Mouse (Mus musculus): ENCODE measurements at regions not wholly inside any gene's neighbourhood (a gene's known extent, or its start where the extent isn't known, plus 50 kb on each side); places are given as distances from the start of the nearest gene placed in this dataset.

DNA sequence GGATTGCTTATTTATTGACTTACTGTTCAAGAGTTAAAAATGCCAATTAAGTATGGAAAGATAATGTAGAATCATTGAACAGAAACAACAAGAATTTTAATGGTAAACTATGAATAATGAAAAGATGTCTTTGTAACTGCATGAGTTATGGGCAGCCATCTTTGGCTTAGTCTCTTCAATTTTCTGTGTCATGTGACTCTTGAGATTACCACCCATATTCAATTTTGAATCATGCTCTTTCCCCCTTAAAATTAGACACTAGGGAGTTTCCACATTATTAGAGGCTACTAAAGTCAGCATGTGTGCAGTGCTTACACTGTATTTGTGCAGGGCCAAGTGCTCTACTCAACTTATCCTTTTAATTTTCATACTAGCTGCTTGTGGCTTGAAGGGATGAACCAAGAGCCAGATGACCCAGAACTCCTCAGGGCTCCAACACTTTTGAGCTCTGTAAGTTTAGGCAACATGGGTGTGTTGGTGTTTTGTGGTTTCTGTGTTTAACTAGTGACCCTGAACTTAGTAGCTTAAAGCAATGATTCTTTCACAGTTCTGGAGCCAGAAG is 854.0 kb upstream of the Lrrc6 start:
- no peak overlapping the region for H3K9ac ChIP-seq (ENCODE audit: low read depth, low read length)
- no peak overlapping the region for H3K27ac ChIP-seq (ENCODE audit: low read length)
- no peaks in the 10 kb centered on the region for H3K36me3 ChIP-seq (ENCODE audit: control insufficient read depth, insufficient read depth)
- H3K4me3 ChIP-seq (ENCODE audit: low read depth, low read length) = no peak overlapping the region
- ATAC-seq (ENCODE audit: low read depth) = no peak
- no peaks in the 10 kb centered on the region for H3K4me1 ChIP-seq (ENCODE audit: control insufficient read depth, low read depth, low read length)
- no peaks in the 10 kb centered on the region for H3K9me3 ChIP-seq (replicated peaks; ENCODE audit: control insufficient read depth, low read length)
- no peaks in the 10 kb centered on the region for H3K27me3 ChIP-seq (ENCODE audit: control insufficient read depth, insufficient read depth, low read depth, low read length)
- no peak overlapping the region for H3K4me2 ChIP-seq (ENCODE audit: low read depth, low read length)

GRCm38 (mm10) chr15:67349501-67349900 is 848.8 kb upstream of the Lrrc6 start:
- no peak for ATAC-seq (ENCODE audit: low read depth)
- Histone ChIP-seq H3K27ac (ENCODE audit: low read length) (no peak overlapping the region), H3K9ac (ENCODE audit: low read depth, low read length) (no peak overlapping the region), H3K9me3 (replicated peaks; ENCODE audit: control insufficient read depth, low read length) (no peaks in the 10 kb centered on the region), H3K4me2 (ENCODE audit: low read depth, low read length) (no peak overlapping the region), H3K27me3 (ENCODE audit: control insufficient read depth, insufficient read depth, low read depth, low read length) (no peaks in the 10 kb centered on the region), H3K4me3 (ENCODE audit: low read depth, low read length) (no peak overlapping the region), H3K36me3 (ENCODE audit: control insufficient read depth, insufficient read depth) (no peaks in the 10 kb centered on the region), H3K4me1 (ENCODE audit: control insufficient read depth, low read depth, low read length) (no peaks in the 10 kb centered on the region)
- 52% methylated on average over 4 of the region's 4 CpGs for WGBS (ENCODE audit: insufficient replicate concordance)

DNA sequence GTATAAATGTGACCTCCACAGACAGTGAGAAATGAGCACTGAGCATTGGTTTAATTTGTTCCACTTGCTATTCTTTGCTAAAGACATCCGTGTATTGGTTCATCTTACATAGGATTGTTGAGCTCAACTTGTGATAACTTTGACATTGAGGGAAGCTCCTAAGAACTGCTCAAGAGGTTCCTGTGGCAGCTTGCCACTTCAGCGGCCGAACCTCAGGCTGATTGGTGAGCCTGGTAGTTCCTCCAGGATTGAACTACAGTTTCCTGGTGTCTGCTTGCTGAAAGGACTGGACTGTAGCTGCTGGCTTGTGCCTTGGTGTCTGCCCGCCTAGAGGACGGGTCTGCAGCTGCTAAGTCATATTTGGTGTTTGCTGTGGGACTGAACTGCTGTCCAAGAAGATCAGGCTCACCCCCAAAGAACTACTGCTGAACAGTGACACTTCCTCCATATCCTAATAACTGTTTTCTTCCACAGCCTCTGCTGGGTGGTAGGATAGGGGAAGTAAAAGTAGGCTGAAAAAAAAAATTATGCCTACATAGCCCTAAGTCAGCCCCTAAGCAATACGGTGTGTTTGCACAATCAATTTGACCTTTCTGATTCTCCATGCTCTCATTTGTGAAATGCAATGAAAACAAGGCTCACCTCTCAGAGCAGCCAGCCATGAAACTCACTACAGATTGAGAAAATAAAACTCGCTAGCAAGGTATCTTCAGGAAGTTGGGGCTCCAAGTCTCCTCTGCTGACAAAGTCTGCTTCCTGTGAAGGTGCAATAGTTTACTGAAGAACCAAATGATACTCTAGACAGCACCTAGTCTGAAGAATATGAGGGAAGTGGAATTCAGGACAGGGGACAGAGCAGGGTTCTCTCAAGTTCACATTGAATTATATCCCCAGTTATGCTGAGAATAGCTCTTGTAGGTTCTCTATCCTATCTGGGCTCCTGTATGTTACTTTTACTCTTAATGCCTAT is 844.8 kb upstream of the Lrrc6 start:
- no peak overlapping the region for H3K27ac ChIP-seq (ENCODE audit: low read length)
- H3K9ac ChIP-seq (ENCODE audit: low read depth, low read length) = no peak overlapping the region
- H3K4me3 ChIP-seq (ENCODE audit: low read depth, low read length) = no peak overlapping the region

GRCm38 (mm10) chr15:67342050-67342449 is 841.3 kb upstream of the Lrrc6 start:
- Histone ChIP-seq H3K4me3 (ENCODE audit: low read depth, low read length) (no peak overlapping the region), H3K9ac (ENCODE audit: low read depth, low read length) (no peak overlapping the region), H3K27ac (ENCODE audit: low read length) (no peak overlapping the region), H3K27me3 (ENCODE audit: control insufficient read depth, insufficient read depth, low read depth, low read length) (no peaks in the 10 kb centered on the region), H3K4me2 (ENCODE audit: low read depth, low read length) (no peak overlapping the region), H3K36me3 (ENCODE audit: control insufficient read depth, insufficient read depth) (no peaks in the 10 kb centered on the region), H3K9me3 (replicated peaks; ENCODE audit: control insufficient read depth, low read length) (no peaks in the 10 kb centered on the region), H3K4me1 (ENCODE audit: control insufficient read depth, low read depth, low read length) (no peaks in the 10 kb centered on the region)
- 57% methylated on average over 3 of the region's 3 CpGs for WGBS (ENCODE audit: insufficient replicate concordance)
- ATAC-seq (ENCODE audit: low read depth) = no peak

More for the DNA sequence above, 844.8 kb upstream of the Lrrc6 start:
- no peak for ATAC-seq (ENCODE audit: low read depth)
- H3K4me1 ChIP-seq (ENCODE audit: control insufficient read depth, low read depth, low read length) = no peaks in the 10 kb centered on the region
- H3K4me2 ChIP-seq (ENCODE audit: low read depth, low read length) = no peak overlapping the region
- H3K9me3 ChIP-seq (replicated peaks; ENCODE audit: control insufficient read depth, low read length) = no peaks in the 10 kb centered on the region
- WGBS (ENCODE audit: insufficient replicate concordance) = 30% methylated on average over 7 of the region's 7 CpGs
- no peaks in the 10 kb centered on the region for H3K36me3 ChIP-seq (ENCODE audit: control insufficient read depth, insufficient read depth)
- no peaks in the 10 kb centered on the region for H3K27me3 ChIP-seq (ENCODE audit: control insufficient read depth, insufficient read depth, low read depth, low read length)

GRCm38 (mm10) chr15:67337040-67337395 is 836.3 kb upstream of the Lrrc6 start:
- Histone ChIP-seq H3K27me3 (ENCODE audit: control insufficient read depth, insufficient read depth, low read depth, low read length) (no peaks in the 10 kb centered on the region), H3K36me3 (ENCODE audit: control insufficient read depth, insufficient read depth) (no peaks in the 10 kb centered on the region), H3K4me1 (ENCODE audit: control insufficient read depth, low read depth, low read length) (no peaks in the 10 kb centered on the region), H3K4me3 (ENCODE audit: low read depth, low read length) (no peak overlapping the region), H3K4me2 (ENCODE audit: low read depth, low read length) (no peak overlapping the region), H3K9me3 (replicated peaks; ENCODE audit: control insufficient read depth, low read length) (no peaks in the 10 kb centered on the region), H3K27ac (ENCODE audit: low read length) (no peak overlapping the region), H3K9ac (ENCODE audit: low read depth, low read length) (no peak overlapping the region)
- WGBS (ENCODE audit: insufficient replicate concordance) = 67% methylated on average over 5 of the region's 5 CpGs
- no peak for ATAC-seq (ENCODE audit: low read depth)

GRCm38 (mm10) chr15:67336294-67337039 is 835.8 kb upstream of the Lrrc6 start:
- no peak overlapping the region for H3K9ac ChIP-seq (ENCODE audit: low read depth, low read length)
- no peaks in the 10 kb centered on the region for H3K36me3 ChIP-seq (ENCODE audit: control insufficient read depth, insufficient read depth)
- WGBS (ENCODE audit: insufficient replicate concordance) = 17% methylated on average over 5 of the region's 5 CpGs
- no peaks in the 10 kb centered on the region for H3K27me3 ChIP-seq (ENCODE audit: control insufficient read depth, insufficient read depth, low read depth, low read length)
- H3K4me2 ChIP-seq (ENCODE audit: low read depth, low read length) = no peak overlapping the region
- H3K4me1 ChIP-seq (ENCODE audit: control insufficient read depth, low read depth, low read length) = no peaks in the 10 kb centered on the region
- no peaks in the 10 kb centered on the region for H3K9me3 ChIP-seq (replicated peaks; ENCODE audit: control insufficient read depth, low read length)
- ATAC-seq (ENCODE audit: low read depth) = no peak
- H3K27ac ChIP-seq (ENCODE audit: low read length) = no peak overlapping the region
- no peak overlapping the region for H3K4me3 ChIP-seq (ENCODE audit: low read depth, low read length)

- Histone ChIP-seq H3K9me3 (replicated peaks; ENCODE audit: control insufficient read depth, low read length) (no peaks in the 10 kb centered on the region), H3K27ac (ENCODE audit: low read length) (no peak overlapping the region), H3K4me1 (ENCODE audit: control insufficient read depth, low read depth, low read length) (no peaks in the 10 kb centered on the region), H3K4me2 (ENCODE audit: low read depth, low read length) (no peak overlapping the region), H3K36me3 (ENCODE audit: control insufficient read depth, insufficient read depth) (no peaks in the 10 kb centered on the region), H3K4me3 (ENCODE audit: low read depth, low read length) (no peak overlapping the region), H3K9ac (ENCODE audit: low read depth, low read length) (no peak overlapping the region), H3K27me3 (ENCODE audit: control insufficient read depth, insufficient read depth, low read depth, low read length) (no peaks in the 10 kb centered on the region)
- ATAC-seq (ENCODE audit: low read depth) = no peak
- WGBS (ENCODE audit: insufficient replicate concordance) = 56% methylated on average over 1 of the region's 1 CpGs
Measured at GRCm38 (mm10) chr15:67332521-67332920, 831.8 kb upstream of the Lrrc6 start.

DNA sequence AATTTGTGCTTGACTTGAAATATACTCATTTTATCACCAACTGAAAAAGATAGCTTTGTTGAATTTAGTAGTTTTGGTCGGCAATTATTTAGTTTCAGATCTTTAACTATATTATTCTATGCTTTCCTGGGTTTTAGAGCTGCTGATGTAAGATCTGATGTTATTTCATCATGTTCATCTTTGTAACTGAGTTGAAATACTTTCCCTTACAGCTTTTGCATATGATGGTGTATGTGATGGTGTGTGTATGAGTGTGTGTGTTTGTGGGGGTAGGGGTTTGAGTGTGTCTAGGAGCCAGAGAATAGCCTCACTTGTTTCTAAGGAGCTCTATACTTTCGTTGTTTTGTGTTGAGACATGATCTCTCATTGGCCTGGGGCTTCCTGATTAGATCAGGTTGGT is 819.6 kb upstream of the Lrrc6 start:
- WGBS (ENCODE audit: insufficient replicate concordance) = 37% methylated on average over 2 of the region's 2 CpGs
- Histone ChIP-seq H3K4me1 (ENCODE audit: control insufficient read depth, low read depth, low read length) (no peaks in the 10 kb centered on the region), H3K36me3 (ENCODE audit: control insufficient read depth, insufficient read depth) (no peaks in the 10 kb centered on the region), H3K9me3 (replicated peaks; ENCODE audit: control insufficient read depth, low read length) (no peaks in the 10 kb centered on the region), H3K27me3 (ENCODE audit: control insufficient read depth, insufficient read depth, low read depth, low read length) (no peaks in the 10 kb centered on the region), H3K27ac (ENCODE audit: low read length) (no peak overlapping the region), H3K9ac (ENCODE audit: low read depth, low read length) (no peak overlapping the region), H3K4me3 (ENCODE audit: low read depth, low read length) (no peak overlapping the region), H3K4me2 (ENCODE audit: low read depth, low read length) (no peak overlapping the region)
- ATAC-seq (ENCODE audit: low read depth) = no peak

DNA sequence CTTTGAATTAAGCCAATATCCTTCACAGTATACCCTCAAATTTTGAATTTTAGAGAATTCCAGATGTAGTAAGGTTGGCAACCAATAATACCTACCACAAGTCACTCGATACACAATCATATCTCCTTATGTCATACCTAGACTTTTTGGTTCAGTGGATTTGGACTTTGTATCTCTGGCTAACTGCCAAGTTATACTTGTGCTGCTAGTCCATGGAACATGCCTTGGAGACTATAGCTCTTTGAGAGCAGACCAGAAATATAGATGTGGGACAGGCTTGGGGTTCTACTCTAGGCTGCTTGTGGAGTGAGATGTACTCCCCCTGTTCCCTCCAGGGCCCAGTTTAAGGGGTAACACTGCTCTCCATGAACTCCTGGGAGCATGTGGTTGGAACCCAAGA is 814.5 kb upstream of the Lrrc6 start:
- H3K9me3 ChIP-seq (replicated peaks; ENCODE audit: control insufficient read depth, low read length) = no peaks in the 10 kb centered on the region
- H3K27me3 ChIP-seq (ENCODE audit: control insufficient read depth, insufficient read depth, low read depth, low read length) = no peaks in the 10 kb centered on the region
- no peak overlapping the region for H3K4me2 ChIP-seq (ENCODE audit: low read depth, low read length)
- H3K4me1 ChIP-seq (ENCODE audit: control insufficient read depth, low read depth, low read length) = no peaks in the 10 kb centered on the region
- no peak for ATAC-seq (ENCODE audit: low read depth)
- WGBS (ENCODE audit: insufficient replicate concordance) = 70% methylated on average over 1 of the region's 1 CpGs
- no peak overlapping the region for H3K4me3 ChIP-seq (ENCODE audit: low read depth, low read length)
- H3K27ac ChIP-seq (ENCODE audit: low read length) = no peak overlapping the region
- no peak overlapping the region for H3K9ac ChIP-seq (ENCODE audit: low read depth, low read length)
- H3K36me3 ChIP-seq (ENCODE audit: control insufficient read depth, insufficient read depth) = no peaks in the 10 kb centered on the region

Data from liver, embryonic 16.5 days (tissue).